Mouse (Mus musculus): ENCODE data around the gene Tmcc1.

- TF ChIP-seq USF1 (IDR thresholded peaks at IDR 0.05; ENCODE audit: low read depth), result no peak
- TF ChIP-seq POLR2A (IDR thresholded peaks at IDR 0.05; ENCODE audit: insufficient read length, low read depth), result no peak
- no peak for TF ChIP-seq MYOD1 (IDR thresholded peaks at IDR 0.05; ENCODE audit: control insufficient read depth in 1 of 3, insufficient read length in 2 of 3, low read depth in 2 of 3)
- no peak for TF ChIP-seq MAX (IDR thresholded peaks at IDR 0.05; ENCODE audit: low read depth)
- TF ChIP-seq MYOG (IDR thresholded peaks at IDR 0.05; ENCODE audit: control insufficient read depth in 1 of 3, insufficient read depth in 1 of 3, insufficient read length in 2 of 3, low read depth in 2 of 3), result no peak
These were observed 192.4 kb downstream of the Tmcc1 start for GRCm38 (mm10) chr6:116000851-116001250.
